Mouse (Mus musculus): ENCODE results near the gene Mrps12. TPM values are rescaled to one million over a fixed set of nuclear protein-coding genes. Genes with fewer than 3 reads are reported as not detected.
A peak's percentile ranks its signal among the peaks of the same experiment; 100 is the strongest.

The Mrps12 gene
- polyA plus RNA-seq, 1 experiment, result 53.5 TPM

GRCm38 (mm10) chr7:28720753-28721537 is 20.7 kb downstream of the Mrps12 start:
- Histone ChIP-seq H3K27ac (ENCODE audit: insufficient read depth, low read length) (no peak overlapping the region), H3K36me3 (ENCODE audit: control insufficient read depth, insufficient read depth, low read length, poor library complexity, severe bottlenecking) (peaks cover 5% of the 10 kb centered on the region), H3K27me3 (ENCODE audit: control insufficient read depth, insufficient read depth, low read length, poor library complexity, severe bottlenecking) (no peaks in the 10 kb centered on the region), H3K9ac (ENCODE audit: low read depth, poor library complexity, severe bottlenecking) (no peak overlapping the region), H3K4me3 (ENCODE audit: low read depth, low read length) (no peak overlapping the region), H3K9me3 (replicated peaks; ENCODE audit: control insufficient read depth, insufficient read depth, low read length, poor library complexity, severe bottlenecking) (peaks cover 17% of the 10 kb centered on the region), H3K4me1 (ENCODE audit: control insufficient read depth, insufficient read depth, low read length) (peaks cover 6% of the 10 kb centered on the region)
- TF ChIP-seq CTCF (IDR thresholded peaks at IDR 0.05; ENCODE audit: low read depth, low read length), result no peak
- no peak for TF ChIP-seq EP300 (IDR thresholded peaks at IDR 0.05; ENCODE audit: insufficient read depth, low read depth, low read length)
- no peak for TF ChIP-seq POLR2A (IDR thresholded peaks at IDR 0.05; ENCODE audit: insufficient read depth, low read length)

GRCm38 (mm10) chr7:28719650-28720049 is 22.0 kb downstream of the Mrps12 start:
- Histone ChIP-seq H3K27me3 (ENCODE audit: control insufficient read depth, insufficient read depth, low read length, poor library complexity, severe bottlenecking) (no peaks in the 10 kb centered on the region), H3K9ac (ENCODE audit: low read depth, poor library complexity, severe bottlenecking) (no peak overlapping the region), H3K9me3 (replicated peaks; ENCODE audit: control insufficient read depth, insufficient read depth, low read length, poor library complexity, severe bottlenecking) (peaks cover 8% of the 10 kb centered on the region), H3K36me3 (ENCODE audit: control insufficient read depth, insufficient read depth, low read length, poor library complexity, severe bottlenecking) (0 out of 2 replicates have a peak, but pooled peaks cover 2% of the 10 kb centered on the region), H3K4me3 (ENCODE audit: low read depth, low read length) (no peak overlapping the region), H3K27ac (ENCODE audit: insufficient read depth, low read length) (peak overlapping the region; percentile 68), H3K4me1 (ENCODE audit: control insufficient read depth, insufficient read depth, low read length) (peaks cover 6% of the 10 kb centered on the region)
- no peak for TF ChIP-seq CTCF (IDR thresholded peaks at IDR 0.05; ENCODE audit: low read depth, low read length)
- TF ChIP-seq EP300 (IDR thresholded peaks at IDR 0.05; ENCODE audit: insufficient read depth, low read depth, low read length), result no peak
- no peak for TF ChIP-seq POLR2A (IDR thresholded peaks at IDR 0.05; ENCODE audit: insufficient read depth, low read length)

DNA sequence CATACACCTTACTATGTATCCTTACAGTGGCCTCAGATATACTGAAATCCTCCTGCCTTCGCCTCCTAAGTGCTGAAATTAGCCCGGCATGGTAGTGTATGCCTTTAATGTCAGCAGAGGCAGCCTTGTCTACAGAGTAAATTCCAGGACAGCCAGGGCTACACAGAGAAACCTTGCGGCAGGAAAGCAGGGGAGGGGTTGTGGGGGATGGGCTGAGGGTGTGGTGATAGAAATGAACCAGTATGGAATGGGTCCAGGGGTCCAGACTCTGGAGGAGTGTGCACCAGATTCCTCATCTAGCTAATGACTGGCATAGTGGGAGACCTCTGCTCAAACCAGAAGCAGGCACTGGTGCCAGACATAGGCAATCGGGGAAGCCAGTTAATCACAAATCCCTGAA is 22.5 kb downstream of the Mrps12 start:
- peaks cover 6% of the 10 kb centered on the region for H3K4me1 ChIP-seq (ENCODE audit: control insufficient read depth, insufficient read depth, low read length)
- no peak overlapping the region for H3K4me3 ChIP-seq (ENCODE audit: low read depth, low read length)
- 0 out of 2 replicates have a peak, but pooled peaks cover 2% of the 10 kb centered on the region for H3K36me3 ChIP-seq (ENCODE audit: control insufficient read depth, insufficient read depth, low read length, poor library complexity, severe bottlenecking)
- peaks cover 3% of the 10 kb centered on the region for H3K9me3 ChIP-seq (replicated peaks; ENCODE audit: control insufficient read depth, insufficient read depth, low read length, poor library complexity, severe bottlenecking)
- no peaks in the 10 kb centered on the region for H3K27me3 ChIP-seq (ENCODE audit: control insufficient read depth, insufficient read depth, low read length, poor library complexity, severe bottlenecking)
- H3K9ac ChIP-seq (ENCODE audit: low read depth, poor library complexity, severe bottlenecking), result no peak overlapping the region
- H3K27ac ChIP-seq (ENCODE audit: insufficient read depth, low read length), result peak overlapping the region; percentile 68
- TF ChIP-seq POLR2A (IDR thresholded peaks at IDR 0.05; ENCODE audit: insufficient read depth, low read length) (no peak), EP300 (IDR thresholded peaks at IDR 0.05; ENCODE audit: insufficient read depth, low read depth, low read length) (peak; percentile 29; the same call in 1 of the 2 replicates)

DNA sequence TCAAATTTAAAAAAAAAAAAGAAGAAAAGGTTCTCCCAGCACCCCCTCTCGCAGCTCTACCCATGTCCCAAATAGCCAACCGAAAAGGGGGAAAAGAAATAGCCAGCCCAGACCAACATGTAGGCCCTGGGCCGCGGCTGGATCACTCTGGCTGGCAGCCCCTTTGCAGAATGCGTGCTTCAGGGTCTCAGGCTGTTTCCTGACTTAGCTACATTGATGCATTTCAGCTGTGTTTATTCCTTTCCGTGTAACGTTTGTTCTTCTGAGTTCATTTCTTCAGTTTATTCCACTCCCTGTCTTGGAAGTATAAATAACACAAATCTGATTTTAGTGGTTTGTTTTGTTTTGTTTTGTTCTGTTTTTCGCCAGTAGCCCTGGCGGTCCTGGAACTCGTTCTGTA is 23.9 kb downstream of the Mrps12 start:
- no peaks in the 10 kb centered on the region for H3K9me3 ChIP-seq (replicated peaks; ENCODE audit: control insufficient read depth, insufficient read depth, low read length, poor library complexity, severe bottlenecking)
- H3K27ac ChIP-seq (ENCODE audit: insufficient read depth, low read length), result no peak overlapping the region
- H3K36me3 ChIP-seq (ENCODE audit: control insufficient read depth, insufficient read depth, low read length, poor library complexity, severe bottlenecking), result no peaks in the 10 kb centered on the region
- no peak overlapping the region for H3K4me3 ChIP-seq (ENCODE audit: low read depth, low read length)
- no peak for TF ChIP-seq EP300 (IDR thresholded peaks at IDR 0.05; ENCODE audit: insufficient read depth, low read depth, low read length)
- TF ChIP-seq CTCF (IDR thresholded peaks at IDR 0.05; ENCODE audit: low read depth, low read length), result no peak
- no peak for TF ChIP-seq POLR2A (IDR thresholded peaks at IDR 0.05; ENCODE audit: insufficient read depth, low read length)
- H3K9ac ChIP-seq (ENCODE audit: low read depth, poor library complexity, severe bottlenecking), result peak overlapping the region; percentile 93
- H3K27me3 ChIP-seq (ENCODE audit: control insufficient read depth, insufficient read depth, low read length, poor library complexity, severe bottlenecking), result no peaks in the 10 kb centered on the region
- H3K4me1 ChIP-seq (ENCODE audit: control insufficient read depth, insufficient read depth, low read length), result peaks cover 8% of the 10 kb centered on the region

GRCm38 (mm10) chr7:28716590-28717281 is 24.9 kb downstream of the Mrps12 start, which contains the start of gene Fbxo17:
Gene Fbxo17 (plus strand): TSS chr7:28716804.
- TF ChIP-seq POLR2A (IDR thresholded peaks at IDR 0.05; ENCODE audit: insufficient read depth, low read length) (no peak), EP300 (IDR thresholded peaks at IDR 0.05; ENCODE audit: insufficient read depth, low read depth, low read length) (no peak), CTCF (IDR thresholded peaks at IDR 0.05; ENCODE audit: low read depth, low read length) (no peak)
- Histone ChIP-seq H3K9me3 (replicated peaks; ENCODE audit: control insufficient read depth, insufficient read depth, low read length, poor library complexity, severe bottlenecking) (no peaks in the 10 kb centered on the region), H3K4me1 (ENCODE audit: control insufficient read depth, insufficient read depth, low read length) (peaks cover 8% of the 10 kb centered on the region), H3K4me3 (ENCODE audit: low read depth, low read length) (peak within 1 kb of the TSS; percentile 73), H3K9ac (ENCODE audit: low read depth, poor library complexity, severe bottlenecking) (peak within 1 kb of the TSS; percentile 93), H3K36me3 (ENCODE audit: control insufficient read depth, insufficient read depth, low read length, poor library complexity, severe bottlenecking) (no peaks in the 10 kb centered on the region), H3K27me3 (ENCODE audit: control insufficient read depth, insufficient read depth, low read length, poor library complexity, severe bottlenecking) (no peaks in the 10 kb centered on the region), H3K27ac (ENCODE audit: insufficient read depth, low read length) (no peak within 1 kb of the TSS)

DNA sequence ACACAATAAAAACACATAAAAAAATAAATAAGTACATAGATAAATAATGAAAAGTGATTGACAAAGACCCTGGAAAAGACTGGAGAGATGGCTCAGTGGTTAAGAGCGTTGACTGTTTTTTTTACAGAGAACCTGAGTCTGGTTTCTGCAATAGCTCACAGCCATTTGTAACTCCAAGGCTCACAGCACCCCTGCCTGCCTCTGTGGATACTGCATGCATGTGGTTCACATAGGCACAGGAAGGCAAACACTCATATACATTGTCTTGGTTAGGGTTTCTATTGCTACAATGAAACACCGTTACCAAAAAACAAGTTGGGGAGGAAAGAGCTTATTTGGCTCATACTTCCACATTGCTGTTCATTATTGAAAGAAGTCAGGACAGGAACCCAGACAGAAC is 26.0 kb downstream of the Mrps12 start:
- TF ChIP-seq POLR2A (IDR thresholded peaks at IDR 0.05; ENCODE audit: insufficient read depth, low read length) (no peak), EP300 (IDR thresholded peaks at IDR 0.05; ENCODE audit: insufficient read depth, low read depth, low read length) (no peak), CTCF (IDR thresholded peaks at IDR 0.05; ENCODE audit: low read depth, low read length) (no peak)
- Histone ChIP-seq H3K27me3 (ENCODE audit: control insufficient read depth, insufficient read depth, low read length, poor library complexity, severe bottlenecking) (no peaks in the 10 kb centered on the region), H3K4me3 (ENCODE audit: low read depth, low read length) (no peak overlapping the region), H3K9me3 (replicated peaks; ENCODE audit: control insufficient read depth, insufficient read depth, low read length, poor library complexity, severe bottlenecking) (no peaks in the 10 kb centered on the region), H3K27ac (ENCODE audit: insufficient read depth, low read length) (no peak overlapping the region), H3K36me3 (ENCODE audit: control insufficient read depth, insufficient read depth, low read length, poor library complexity, severe bottlenecking) (no peaks in the 10 kb centered on the region), H3K4me1 (ENCODE audit: control insufficient read depth, insufficient read depth, low read length) (peaks cover 6% of the 10 kb centered on the region), H3K9ac (ENCODE audit: low read depth, poor library complexity, severe bottlenecking) (no peak overlapping the region)
